Mouse (Mus musculus) cortical plate, adult 2 months (tissue): ENCODE measurements around the gene Hck.

Source experiments
- CTCF ChIP-seq: fragments of 200-500 bp; IDR thresholded peaks from 2 replicates; pipeline ENCODE4 v1.5.1; 2011; ENCODE audit warnings: mild to moderate bottlenecking, control low read depth, low read length; ENCODE audit not compliant: insufficient read depth; ENCODE audit errors: extremely low read depth
- POLR2A ChIP-seq: fragments of 200-500 bp; IDR thresholded peaks from 2 replicates; pipeline ENCODE4 v1.6.1; 2011; ENCODE audit warnings: mild to moderate bottlenecking, low read length, control low read depth; ENCODE audit not compliant: insufficient read depth; ENCODE audit errors: extremely low read depth

DNA sequence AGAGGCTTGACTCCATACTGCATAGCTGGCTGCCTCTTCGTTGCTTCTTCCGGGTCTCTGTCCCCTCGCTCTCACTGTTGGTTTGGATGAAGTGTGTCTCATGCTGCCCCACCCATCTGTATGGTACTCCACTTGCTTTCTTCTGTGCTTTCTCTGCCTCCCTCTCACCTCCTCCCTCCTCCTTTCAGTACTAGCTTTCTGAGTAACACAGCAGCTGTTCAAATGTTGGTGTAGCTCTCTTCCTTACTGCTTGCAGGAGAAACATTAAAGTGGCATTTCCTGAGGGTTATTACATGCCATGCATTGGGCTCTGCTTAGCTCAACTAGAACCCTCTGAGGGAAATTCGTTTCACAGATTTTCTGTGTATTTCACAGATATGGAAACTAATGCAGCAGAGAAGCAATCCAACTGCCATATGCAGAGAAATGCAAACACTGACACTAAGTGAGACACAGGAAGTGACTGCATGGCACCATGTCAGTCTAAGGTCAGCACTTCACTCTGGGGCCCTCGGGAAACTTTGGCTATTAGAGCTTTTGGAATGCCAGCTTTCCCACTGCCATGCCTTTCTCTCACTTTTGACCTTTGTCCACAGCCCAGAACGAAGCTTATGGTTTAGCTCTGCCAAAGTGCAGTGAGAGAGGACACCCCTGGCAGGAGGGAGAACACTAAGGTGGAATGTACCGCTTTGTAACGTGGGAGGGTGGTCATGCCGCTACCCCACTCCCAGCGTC is 71.0 kb downstream of the Hck start:
- TF ChIP-seq CTCF (no peak), POLR2A (no peak)
